Mouse (Mus musculus): ENCODE measurements around the gene C5ar1. TPM values are rescaled to one million over a fixed set of nuclear protein-coding genes. Genes with fewer than 3 reads are reported as not detected.

The C5ar1 gene
- polyA plus RNA-seq, 1 experiment from 2014 or later = 1.2 TPM

DNA sequence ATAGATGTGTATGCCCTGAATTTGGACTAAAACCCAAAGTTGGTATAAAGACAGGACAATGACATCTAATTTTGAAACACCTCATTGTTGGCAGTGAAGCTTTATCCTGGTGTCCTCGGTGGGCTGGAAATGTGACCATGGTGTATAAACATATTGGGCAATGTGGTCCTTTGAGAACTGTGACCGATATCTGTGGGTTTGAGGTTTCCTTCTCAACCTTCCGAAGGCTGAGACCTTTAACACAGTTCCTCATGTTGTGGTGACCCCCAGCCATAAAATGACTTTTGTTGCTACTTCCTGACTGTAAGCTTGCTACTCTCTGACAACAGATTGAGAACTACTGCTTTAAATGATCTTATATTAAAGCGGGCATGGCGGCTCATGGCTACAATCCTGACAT, 8.7 kb downstream of the C5ar1 start:
- no peaks in the 10 kb centered on the region for H3K4me1 ChIP-seq (ENCODE audit: control insufficient read depth, insufficient read depth, low read length)
- 81% methylated on average over 5 of the region's 5 CpGs for WGBS
- H3K27me3 ChIP-seq (ENCODE audit: control insufficient read depth, insufficient read depth, low read depth, low read length) = no peaks in the 10 kb centered on the region

DNA sequence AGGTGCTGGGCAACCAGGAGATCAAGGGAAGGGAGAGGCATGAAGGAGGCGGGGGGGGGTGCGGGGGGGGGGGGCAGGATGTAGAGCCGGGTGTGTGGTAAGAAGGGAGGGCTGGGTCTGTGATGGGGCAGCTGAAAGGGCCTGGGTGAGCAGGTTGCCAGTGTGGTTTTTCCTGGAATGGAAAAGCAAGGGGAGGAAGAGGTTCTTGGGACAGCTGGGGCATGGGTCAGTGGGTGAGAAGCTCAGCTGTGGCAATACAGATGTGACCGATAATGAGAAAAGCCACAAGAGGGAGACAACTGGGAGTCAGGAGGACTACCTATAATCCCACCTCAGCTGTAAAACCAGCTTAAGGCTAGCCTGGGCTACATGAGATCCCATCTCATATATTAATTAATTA, 13.4 kb downstream of the C5ar1 start:
- H3K4me1 ChIP-seq (ENCODE audit: control insufficient read depth, insufficient read depth, low read length) = no peaks in the 10 kb centered on the region
- H3K9ac ChIP-seq (ENCODE audit: low read depth, low read length) = no peak overlapping the region
- H3K36me3 ChIP-seq (ENCODE audit: control insufficient read depth, insufficient read depth, low read length) = no peaks in the 10 kb centered on the region
- no peak overlapping the region for H3K4me3 ChIP-seq (ENCODE audit: low read depth, low read length)
- no peaks in the 10 kb centered on the region for H3K27me3 ChIP-seq (ENCODE audit: control insufficient read depth, insufficient read depth, low read depth, low read length)
- no peak overlapping the region for H3K4me2 ChIP-seq (ENCODE audit: low read length)
- no peak for ATAC-seq
- 67% methylated on average over 1 of the region's 4 CpGs for WGBS
- no peaks in the 10 kb centered on the region for H3K9me3 ChIP-seq (replicated peaks; ENCODE audit: control insufficient read depth, low read length, poor library complexity, severe bottlenecking)
- H3K27ac ChIP-seq (ENCODE audit: low read length) = no peak overlapping the region

More for the DNA sequence above, 8.7 kb downstream of the C5ar1 start:
- Histone ChIP-seq H3K36me3 (ENCODE audit: control insufficient read depth, insufficient read depth, low read length) (no peaks in the 10 kb centered on the region), H3K9me3 (replicated peaks; ENCODE audit: control insufficient read depth, low read length, poor library complexity, severe bottlenecking) (no peaks in the 10 kb centered on the region), H3K4me2 (ENCODE audit: low read length) (no peak overlapping the region), H3K9ac (ENCODE audit: low read depth, low read length) (no peak overlapping the region), H3K4me3 (ENCODE audit: low read depth, low read length) (no peak overlapping the region), H3K27ac (ENCODE audit: low read length) (no peak overlapping the region)
- no peak for ATAC-seq

DNA sequence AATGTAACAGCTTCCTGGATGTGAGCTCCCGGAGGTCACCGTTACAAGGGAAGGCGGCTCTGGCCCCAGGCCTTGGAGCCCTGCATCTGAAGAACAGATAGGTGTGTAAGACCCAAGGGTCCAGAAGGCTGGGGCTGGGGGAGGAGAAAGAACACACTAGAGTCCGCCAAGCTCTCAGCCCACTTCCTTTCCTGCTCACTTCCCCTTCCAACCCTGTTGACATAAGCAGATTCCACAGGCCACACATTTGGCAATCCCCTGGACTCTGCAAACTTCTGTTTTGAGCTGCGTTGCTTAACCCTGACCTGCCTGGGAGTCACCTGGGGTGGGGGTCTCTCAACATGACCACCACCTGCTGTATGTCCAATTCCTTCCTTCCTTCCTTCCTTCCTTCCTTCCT, 15.3 kb downstream of the C5ar1 start, which contains the start of gene C5ar2:
TSS of gene C5ar2 (minus strand) at position 88 of the 400 bp plus-strand sequence.
- Histone ChIP-seq H3K4me3 (ENCODE audit: low read depth, low read length) (no peak within 1 kb of the TSS), H3K27me3 (ENCODE audit: control insufficient read depth, insufficient read depth, low read depth, low read length) (no peaks in the 10 kb centered on the region), H3K9ac (ENCODE audit: low read depth, low read length) (no peak within 1 kb of the TSS), H3K9me3 (replicated peaks; ENCODE audit: control insufficient read depth, low read length, poor library complexity, severe bottlenecking) (no peaks in the 10 kb centered on the region), H3K36me3 (ENCODE audit: control insufficient read depth, insufficient read depth, low read length) (no peaks in the 10 kb centered on the region), H3K4me2 (ENCODE audit: low read length) (no peak within 1 kb of the TSS), H3K4me1 (ENCODE audit: control insufficient read depth, insufficient read depth, low read length) (no peaks in the 10 kb centered on the region), H3K27ac (ENCODE audit: low read length) (no peak within 1 kb of the TSS)
- no peak for ATAC-seq
- WGBS = 81% methylated on average over 5 of the region's 5 CpGs

DNA sequence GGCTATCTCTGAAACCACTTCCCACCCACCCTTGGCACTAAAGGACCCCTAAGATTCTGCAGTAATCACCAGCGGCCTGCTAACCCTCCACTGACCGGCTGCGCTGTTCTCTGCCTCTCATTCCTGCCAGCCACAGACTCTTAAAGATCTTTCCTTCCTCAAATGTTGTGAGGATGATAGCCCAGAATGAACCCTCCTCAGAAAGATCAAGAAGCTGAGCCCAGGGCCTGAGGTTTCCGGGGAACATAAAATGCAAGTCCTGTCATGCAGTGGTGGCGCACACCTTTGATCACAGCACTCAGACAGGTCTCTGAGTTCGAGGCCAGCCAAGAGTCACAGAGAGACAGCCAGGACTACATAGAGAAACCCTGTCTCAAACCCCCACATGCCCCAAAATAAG, 17.1 kb downstream of the C5ar1 start:
- Histone ChIP-seq H3K9ac (ENCODE audit: low read depth, low read length) (no peak overlapping the region), H3K9me3 (replicated peaks; ENCODE audit: control insufficient read depth, low read length, poor library complexity, severe bottlenecking) (no peaks in the 10 kb centered on the region), H3K27me3 (ENCODE audit: control insufficient read depth, insufficient read depth, low read depth, low read length) (no peaks in the 10 kb centered on the region), H3K4me1 (ENCODE audit: control insufficient read depth, insufficient read depth, low read length) (no peaks in the 10 kb centered on the region), H3K4me3 (ENCODE audit: low read depth, low read length) (no peak overlapping the region), H3K36me3 (ENCODE audit: control insufficient read depth, insufficient read depth, low read length) (no peaks in the 10 kb centered on the region), H3K4me2 (ENCODE audit: low read length) (no peak overlapping the region), H3K27ac (ENCODE audit: low read length) (no peak overlapping the region)
- 85% methylated on average over 6 of the region's 6 CpGs for WGBS
- no peak for ATAC-seq

DNA sequence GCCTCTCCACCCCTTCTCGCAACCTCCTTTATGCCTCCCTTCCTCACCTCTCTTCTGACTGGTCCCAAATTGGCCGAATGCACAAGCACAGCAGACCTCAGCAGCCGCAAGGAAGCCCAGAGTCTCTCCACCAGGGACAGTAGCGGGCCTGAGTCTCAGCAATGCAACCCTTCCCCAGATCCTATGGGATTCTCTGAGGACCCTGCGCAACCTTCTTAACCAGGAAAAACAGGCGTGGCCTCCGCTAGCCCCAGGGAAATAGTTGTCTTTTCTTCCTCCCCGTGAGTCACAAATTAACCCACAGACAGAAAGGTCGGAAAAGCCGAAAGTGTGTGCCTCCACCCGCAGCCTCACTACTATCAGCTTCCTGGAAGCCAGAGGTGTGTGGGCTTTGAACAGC, 17.6 kb downstream of the C5ar1 start:
- 70% methylated on average over 11 of the region's 11 CpGs for WGBS
- no peaks in the 10 kb centered on the region for H3K9me3 ChIP-seq (replicated peaks; ENCODE audit: control insufficient read depth, low read length, poor library complexity, severe bottlenecking)
- no peak for ATAC-seq
- no peaks in the 10 kb centered on the region for H3K36me3 ChIP-seq (ENCODE audit: control insufficient read depth, insufficient read depth, low read length)
- no peaks in the 10 kb centered on the region for H3K27me3 ChIP-seq (ENCODE audit: control insufficient read depth, insufficient read depth, low read depth, low read length)
- no peaks in the 10 kb centered on the region for H3K4me1 ChIP-seq (ENCODE audit: control insufficient read depth, insufficient read depth, low read length)
- no peak overlapping the region for H3K9ac ChIP-seq (ENCODE audit: low read depth, low read length)
- no peak overlapping the region for H3K27ac ChIP-seq (ENCODE audit: low read length)
- no peak overlapping the region for H3K4me3 ChIP-seq (ENCODE audit: low read depth, low read length)
- H3K4me2 ChIP-seq (ENCODE audit: low read length) = no peak overlapping the region

DNA sequence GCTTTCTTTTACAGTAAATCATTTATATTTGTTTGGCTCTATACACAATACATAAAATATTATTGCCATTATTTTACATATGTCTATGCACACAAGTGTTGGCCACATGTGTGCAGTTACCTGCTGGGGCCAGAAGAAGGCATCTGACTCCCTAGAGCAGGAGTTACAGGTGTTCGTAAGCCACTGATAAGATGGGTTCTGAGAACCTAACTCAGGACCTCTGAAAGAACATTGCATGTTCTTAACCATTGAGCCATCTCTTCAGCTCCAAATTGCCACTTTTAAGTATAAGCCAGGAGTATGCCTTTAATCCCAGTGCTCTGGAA, 18.4 kb downstream of the C5ar1 start:
- no peak overlapping the region for H3K4me2 ChIP-seq (ENCODE audit: low read length)
- no peaks in the 10 kb centered on the region for H3K9me3 ChIP-seq (replicated peaks; ENCODE audit: control insufficient read depth, low read length, poor library complexity, severe bottlenecking)
- H3K27ac ChIP-seq (ENCODE audit: low read length) = no peak overlapping the region
- H3K27me3 ChIP-seq (ENCODE audit: control insufficient read depth, insufficient read depth, low read depth, low read length) = no peaks in the 10 kb centered on the region
- WGBS = 100% methylated on average over 1 of the region's 1 CpGs
- H3K4me1 ChIP-seq (ENCODE audit: control insufficient read depth, insufficient read depth, low read length) = no peaks in the 10 kb centered on the region
- ATAC-seq = no peak
- H3K4me3 ChIP-seq (ENCODE audit: low read depth, low read length) = no peak overlapping the region
- no peak overlapping the region for H3K9ac ChIP-seq (ENCODE audit: low read depth, low read length)
- no peaks in the 10 kb centered on the region for H3K36me3 ChIP-seq (ENCODE audit: control insufficient read depth, insufficient read depth, low read length)

DNA sequence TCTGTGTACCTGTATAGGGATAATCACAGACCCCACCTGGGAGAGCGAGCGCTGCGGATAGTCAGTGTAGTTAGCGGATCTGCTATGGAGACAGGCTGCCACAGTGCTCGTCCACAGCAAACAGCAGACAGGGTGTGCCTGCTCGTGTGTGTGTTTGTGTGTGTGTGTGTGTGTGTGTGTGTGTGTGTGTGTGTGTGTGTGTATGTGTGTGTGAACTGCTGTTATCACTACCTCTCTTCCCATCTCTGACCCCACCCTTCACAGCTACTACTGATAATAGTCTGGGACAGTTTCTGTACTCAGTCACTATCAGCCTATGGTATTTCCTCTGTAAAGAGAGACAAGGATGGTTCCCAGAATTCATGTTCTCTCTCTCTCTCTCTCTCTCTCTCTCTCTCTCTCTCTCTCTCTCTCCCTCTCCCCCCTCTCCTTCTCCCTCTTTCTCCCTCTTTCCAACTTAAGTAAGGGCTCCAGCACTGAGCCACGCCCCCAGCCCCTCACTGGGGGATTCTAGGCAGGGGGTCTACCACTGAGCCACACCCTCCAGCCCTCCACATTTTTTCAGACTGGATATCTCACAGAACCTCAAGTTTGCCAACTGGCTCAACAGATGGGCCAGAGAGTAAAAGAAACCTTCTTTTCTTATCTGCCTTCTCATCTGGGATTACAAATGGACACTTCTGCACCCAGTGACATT, 18.9 kb downstream of the C5ar1 start:
- no peaks in the 10 kb centered on the region for H3K4me1 ChIP-seq (ENCODE audit: control insufficient read depth, insufficient read depth, low read length)

DNA sequence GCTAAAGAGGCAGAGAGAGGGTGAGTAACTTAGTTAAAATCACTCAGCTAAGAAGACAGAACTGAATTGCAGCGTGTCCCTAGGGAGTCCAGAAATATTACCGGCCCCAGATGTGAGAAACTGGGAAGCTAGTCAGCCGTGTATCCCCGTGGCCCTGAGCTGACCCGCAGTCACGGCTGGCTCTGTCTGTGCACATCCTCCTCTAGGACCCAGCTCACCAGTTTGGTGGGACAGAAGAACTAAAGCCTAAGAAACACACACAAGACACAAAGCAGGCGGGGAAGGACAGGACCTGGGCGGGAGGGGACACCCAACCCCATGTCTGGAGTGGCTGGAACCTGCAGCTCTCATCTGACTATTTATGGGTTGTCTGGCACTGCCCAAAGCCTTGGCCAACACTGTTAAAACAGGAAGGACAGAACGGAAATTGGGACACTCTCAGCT, 19.8 kb downstream of the C5ar1 start:
- H3K4me3 ChIP-seq (ENCODE audit: low read depth, low read length) = no peak overlapping the region
- H3K27ac ChIP-seq (ENCODE audit: low read length) = no peak overlapping the region
- H3K9me3 ChIP-seq (replicated peaks; ENCODE audit: control insufficient read depth, low read length, poor library complexity, severe bottlenecking) = no peaks in the 10 kb centered on the region
- no peak for ATAC-seq
- H3K9ac ChIP-seq (ENCODE audit: low read depth, low read length) = no peak overlapping the region
- H3K4me1 ChIP-seq (ENCODE audit: control insufficient read depth, insufficient read depth, low read length) = no peaks in the 10 kb centered on the region
- H3K27me3 ChIP-seq (ENCODE audit: control insufficient read depth, insufficient read depth, low read depth, low read length) = no peaks in the 10 kb centered on the region
- 63% methylated on average over 9 of the region's 9 CpGs for WGBS
- no peak overlapping the region for H3K4me2 ChIP-seq (ENCODE audit: low read length)
- H3K36me3 ChIP-seq (ENCODE audit: control insufficient read depth, insufficient read depth, low read length) = no peaks in the 10 kb centered on the region

More for the DNA sequence above, 18.9 kb downstream of the C5ar1 start:
- Histone ChIP-seq H3K36me3 (ENCODE audit: control insufficient read depth, insufficient read depth, low read length) (no peaks in the 10 kb centered on the region), H3K4me2 (ENCODE audit: low read length) (no peak overlapping the region), H3K9ac (ENCODE audit: low read depth, low read length) (no peak overlapping the region), H3K4me3 (ENCODE audit: low read depth, low read length) (no peak overlapping the region), H3K27me3 (ENCODE audit: control insufficient read depth, insufficient read depth, low read depth, low read length) (no peaks in the 10 kb centered on the region), H3K9me3 (replicated peaks; ENCODE audit: control insufficient read depth, low read length, poor library complexity, severe bottlenecking) (no peaks in the 10 kb centered on the region), H3K27ac (ENCODE audit: low read length) (no peak overlapping the region)
- 77% methylated on average over 7 of the region's 7 CpGs for WGBS
- ATAC-seq = no peak

DNA sequence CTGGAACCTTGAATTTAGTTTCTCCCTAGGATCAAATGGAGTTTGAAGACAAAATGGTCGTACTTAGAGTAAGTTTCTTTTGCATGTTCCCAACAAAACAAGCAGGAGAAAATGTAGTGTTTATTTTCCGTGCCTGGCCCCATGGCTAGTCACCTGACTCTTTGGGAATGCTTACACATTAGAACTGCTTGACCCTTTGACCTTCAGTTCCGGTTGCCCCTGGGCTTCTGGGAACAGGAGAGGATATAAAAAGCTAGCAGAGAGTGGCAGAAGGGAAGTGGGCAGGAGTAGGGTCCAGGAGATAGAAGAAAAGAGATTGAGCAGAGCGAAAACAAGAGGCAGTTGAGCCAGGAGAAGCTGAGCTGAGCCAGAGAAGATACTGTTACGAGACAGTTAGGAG, 29.5 kb downstream of the C5ar1 start:
- no peak for ATAC-seq

More for the DNA sequence above, 29.5 kb downstream of the C5ar1 start:
- no peak overlapping the region for H3K27ac ChIP-seq (ENCODE audit: low read length)
- H3K4me2 ChIP-seq (ENCODE audit: low read length) = no peak overlapping the region
- peaks cover 6% of the 10 kb centered on the region; the same call in 1 of the 2 replicates for H3K9me3 ChIP-seq (replicated peaks; ENCODE audit: control insufficient read depth, low read length, poor library complexity, severe bottlenecking)
- no peak overlapping the region for H3K4me3 ChIP-seq (ENCODE audit: low read depth, low read length)
- no peaks in the 10 kb centered on the region for H3K36me3 ChIP-seq (ENCODE audit: control insufficient read depth, insufficient read depth, low read length)
- H3K27me3 ChIP-seq (ENCODE audit: control insufficient read depth, insufficient read depth, low read depth, low read length) = no peaks in the 10 kb centered on the region
- H3K4me1 ChIP-seq (ENCODE audit: control insufficient read depth, insufficient read depth, low read length) = no peaks in the 10 kb centered on the region
- 62% methylated on average over 5 of the region's 5 CpGs for WGBS
- H3K9ac ChIP-seq (ENCODE audit: low read depth, low read length) = no peak overlapping the region
